Mouse (Mus musculus) NIH3T3 (cell line): ENCODE results near the gene Copa.

Experiments
- DNase-seq: peaks from one replicate; pipeline ENCODE4 v3.0.0-alpha.2; 2012; ENCODE audit warnings: low read depth

Gene Copa

DNA sequence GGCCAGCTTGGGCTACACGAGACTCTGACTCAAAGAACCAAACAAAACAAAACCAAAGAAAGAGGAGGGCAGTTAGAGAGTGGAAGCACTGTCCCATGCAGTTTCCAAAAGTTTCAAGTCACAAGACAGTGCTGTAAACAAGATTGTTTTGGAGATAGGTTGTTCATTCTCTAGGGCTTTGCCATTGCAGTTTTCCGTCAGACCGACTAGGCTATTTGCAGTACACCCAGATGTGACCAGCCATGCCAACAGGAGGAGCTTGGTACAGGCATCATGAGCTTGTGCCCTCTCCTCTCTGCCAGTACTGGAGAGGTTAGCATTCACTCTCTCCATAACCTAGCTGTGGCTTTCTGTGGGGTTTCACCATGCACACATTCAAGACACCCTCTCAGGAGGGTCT is 11.2 kb downstream of the Copa start:
- DNase-seq: no peak

DNA sequence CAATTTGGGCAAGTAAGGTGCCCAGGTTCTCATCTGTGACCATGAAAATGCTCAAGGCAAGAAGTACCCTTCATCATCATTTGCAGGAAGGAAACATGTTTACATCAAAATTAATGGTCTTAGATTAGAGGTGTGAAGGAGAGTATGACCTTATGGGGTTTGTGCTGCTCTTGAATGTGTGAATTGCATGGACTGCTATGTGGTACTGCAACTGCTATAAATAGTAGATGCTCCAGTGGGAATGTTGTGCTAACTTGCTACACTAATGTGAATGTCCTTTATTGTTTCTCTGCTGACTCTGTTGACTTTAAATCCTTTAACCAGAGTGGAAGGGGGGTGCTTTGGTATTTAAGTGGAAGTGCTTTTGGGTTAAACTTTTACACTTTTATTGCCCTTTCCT is 12.0 kb downstream of the Copa start:
- no peak for DNase-seq

DNA sequence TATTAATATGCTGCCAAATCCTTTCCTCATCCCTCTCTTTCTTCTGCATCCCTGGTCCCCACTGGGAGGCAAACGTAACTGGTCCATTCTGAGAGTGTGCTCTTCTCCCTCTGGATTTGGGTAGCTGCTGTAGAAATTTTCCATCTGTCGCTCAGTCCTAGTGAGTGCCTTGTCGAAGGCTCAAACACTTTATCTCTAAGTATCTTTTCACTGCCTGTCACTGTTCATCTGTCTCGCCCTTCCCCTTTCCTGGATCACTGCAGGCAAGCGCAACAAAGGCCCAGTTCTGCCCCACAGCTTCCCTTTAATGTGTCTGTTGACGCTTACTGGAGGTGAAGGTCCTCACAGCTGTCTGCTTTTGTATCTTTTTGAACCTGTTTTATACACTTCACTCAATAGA is 12.9 kb downstream of the Copa start:
- no peak for DNase-seq

DNA sequence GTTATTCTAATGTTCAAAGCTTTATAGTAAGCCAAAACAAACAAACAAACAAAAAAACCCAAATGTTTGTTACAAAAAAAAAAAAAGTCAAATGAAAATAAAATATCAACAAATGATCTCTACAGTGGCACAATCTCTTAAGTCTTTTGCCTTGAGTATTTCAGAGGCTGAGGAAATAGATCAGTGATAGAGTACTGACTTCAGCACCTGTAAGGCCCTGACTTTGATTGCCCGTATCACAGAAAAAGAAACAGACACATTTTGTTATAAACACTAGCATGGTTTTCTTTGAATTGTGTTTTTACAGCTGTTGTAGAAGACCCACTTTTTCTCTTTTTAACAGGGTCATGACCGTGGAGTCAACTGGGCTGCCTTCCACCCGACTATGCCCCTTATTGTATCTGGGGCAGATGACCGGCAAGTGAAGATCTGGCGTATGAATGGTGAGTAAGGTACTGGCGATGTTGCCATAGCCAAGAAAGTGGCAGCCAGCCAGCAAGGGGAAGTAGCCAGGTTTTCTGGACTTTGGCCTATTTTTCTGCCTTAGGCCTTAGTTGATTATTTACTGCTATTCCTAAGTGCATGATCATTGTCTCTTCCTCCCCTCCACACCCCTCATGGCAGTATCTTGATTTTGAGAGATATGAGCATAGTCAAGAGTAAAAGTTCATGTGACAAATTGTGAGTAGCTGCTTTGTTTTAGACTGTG is 17.1 kb downstream of the Copa start:
- DNase-seq: peak; percentile 58

DNA sequence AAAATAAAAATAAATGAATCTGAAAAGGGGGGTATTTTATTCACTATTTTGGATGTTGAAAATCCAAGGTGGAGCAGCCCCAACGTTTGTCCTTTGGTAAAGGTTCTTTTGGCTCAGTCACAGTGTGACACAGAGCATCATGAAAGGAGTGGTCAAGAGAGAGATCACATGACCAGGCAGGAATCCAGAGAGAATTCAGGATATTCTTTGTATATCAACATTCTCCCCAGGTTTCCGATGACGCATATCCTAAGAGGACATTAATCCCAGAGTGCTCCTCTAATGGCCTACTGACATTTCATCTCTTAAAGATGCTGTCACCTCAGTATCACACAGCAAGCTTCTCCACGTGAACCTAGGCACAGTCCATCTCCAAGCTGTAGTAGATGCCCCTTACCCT is 21.3 kb downstream of the Copa start:
- DNase-seq: no peak

DNA sequence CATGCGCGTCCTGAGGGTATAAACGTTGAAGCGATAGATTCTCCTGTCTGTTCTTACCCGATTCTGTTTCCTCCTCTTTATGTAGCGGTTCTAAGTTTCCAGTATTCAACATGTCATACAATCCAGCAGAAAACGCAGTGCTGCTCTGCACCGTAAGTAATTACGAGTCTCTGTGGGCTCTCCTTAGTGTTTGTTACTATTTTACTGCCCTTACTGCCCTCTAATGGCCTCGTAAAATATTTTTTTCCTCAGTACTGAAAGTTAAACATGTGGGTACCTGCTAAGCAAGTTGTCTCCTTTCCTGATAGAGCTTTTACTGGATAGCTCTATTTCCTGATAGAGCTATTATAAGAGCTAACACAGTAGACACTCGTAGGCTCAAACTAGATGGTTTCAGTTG is 22.8 kb downstream of the Copa start:
- DNase-seq: no peak

DNA sequence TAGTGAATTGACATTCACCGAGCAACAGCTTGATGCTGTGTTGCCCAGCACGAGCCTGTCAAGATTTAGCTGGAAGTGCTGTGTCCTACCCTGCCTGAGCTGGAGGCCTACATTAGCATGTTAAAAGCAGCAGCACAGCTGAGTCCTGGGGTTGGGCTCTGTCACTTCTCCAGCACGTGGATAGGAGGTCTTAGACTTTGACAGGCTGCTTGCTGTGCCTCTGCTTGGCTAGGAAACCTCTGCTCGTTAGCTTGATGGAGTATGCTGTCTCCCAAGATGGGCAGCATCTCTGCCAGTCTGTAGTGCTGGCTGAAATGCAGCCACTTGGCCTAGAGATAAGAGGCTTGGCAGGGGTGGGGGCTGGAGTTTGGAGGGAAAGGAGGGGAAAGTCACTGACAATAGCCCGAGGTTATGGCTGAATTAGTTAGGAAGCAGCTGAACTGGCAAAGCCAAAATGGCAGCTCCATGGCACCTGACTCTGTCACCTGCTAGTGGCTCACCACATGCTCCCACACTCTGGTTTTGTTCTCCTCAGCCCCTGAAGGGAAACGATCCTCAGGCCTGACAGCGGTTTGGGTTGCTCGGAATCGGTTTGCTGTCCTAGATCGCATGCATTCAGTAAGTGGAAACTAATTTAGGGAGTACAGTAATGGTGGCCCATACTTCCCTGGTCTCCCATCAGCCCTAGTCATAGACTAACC is 25.6 kb downstream of the Copa start:
- DNase-seq: no peak

DNA sequence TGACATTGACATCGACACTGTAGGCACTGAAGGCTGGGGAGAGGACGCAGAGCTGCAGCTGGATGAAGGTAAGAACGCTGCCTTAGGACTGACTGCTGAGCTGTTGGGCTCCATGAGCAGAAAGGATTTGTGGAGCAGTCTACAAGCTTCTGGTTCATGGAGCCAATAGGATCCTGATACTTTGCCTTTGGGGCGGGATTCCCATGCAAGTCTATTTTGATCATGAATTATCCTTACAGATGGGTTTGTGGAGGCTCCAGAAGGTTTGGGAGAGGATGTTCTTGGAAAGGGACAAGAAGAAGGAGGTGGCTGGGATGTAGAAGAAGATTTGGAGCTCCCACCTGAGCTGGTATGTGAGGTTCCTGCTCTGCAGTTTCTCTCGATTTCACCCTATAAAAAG is 34.6 kb downstream of the Copa start:
- no peak for DNase-seq

DNA sequence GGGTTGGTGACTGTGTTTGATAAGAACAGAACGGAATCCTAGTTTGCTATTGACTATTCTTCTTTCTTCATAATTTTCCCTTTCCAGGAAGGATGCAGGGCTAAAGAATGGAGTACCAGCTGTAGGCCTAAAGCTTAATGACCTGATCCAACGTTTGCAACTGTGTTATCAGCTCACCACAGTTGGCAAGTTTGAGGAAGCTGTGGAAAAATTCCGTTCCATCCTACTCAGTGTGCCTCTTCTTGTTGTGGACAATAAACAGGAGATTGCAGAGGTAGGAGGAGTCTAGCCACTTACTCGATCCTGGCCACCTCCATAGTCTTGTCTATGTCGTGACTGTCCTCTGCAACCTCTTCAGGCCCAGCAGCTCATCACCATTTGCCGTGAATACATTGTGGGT is 36.8 kb downstream of the Copa start:
- DNase-seq: no peak

DNA sequence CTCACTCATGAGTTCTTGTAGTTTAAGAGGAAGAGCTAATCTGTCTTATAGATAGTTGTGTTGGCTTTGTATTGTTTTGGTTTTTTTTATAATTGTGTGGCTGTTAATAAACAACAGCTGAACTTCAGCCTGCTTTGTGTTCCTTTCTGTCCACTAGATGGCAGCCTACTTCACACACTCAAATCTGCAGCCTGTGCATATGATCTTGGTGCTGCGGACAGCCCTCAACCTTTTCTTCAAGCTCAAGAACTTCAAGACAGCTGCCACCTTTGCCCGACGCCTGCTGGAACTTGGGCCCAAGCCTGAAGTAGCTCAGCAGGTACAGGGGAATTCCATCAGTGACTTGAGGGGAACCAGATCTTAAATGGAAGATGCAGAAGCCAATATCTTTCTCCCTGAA is 37.4 kb downstream of the Copa start:
- DNase-seq: peak; percentile 83

DNA sequence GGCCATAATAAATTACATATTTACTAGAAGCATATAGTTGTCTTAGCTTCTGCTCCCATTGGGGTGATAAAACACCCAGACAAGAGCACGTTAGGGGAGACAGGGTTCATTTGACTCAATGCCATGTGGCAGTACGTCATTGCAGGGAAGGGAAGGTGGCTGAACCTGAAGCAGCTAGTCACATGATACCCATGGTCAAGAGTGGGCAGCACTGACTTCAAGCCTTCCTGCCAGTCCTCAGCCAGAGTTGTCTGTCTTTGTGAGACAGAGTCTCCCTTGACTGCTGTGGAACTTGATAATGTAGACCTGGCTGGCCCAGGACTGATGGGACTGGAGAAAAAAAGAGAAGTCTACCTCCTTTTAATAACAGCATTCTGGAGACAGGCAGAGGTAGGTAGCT is 40.3 kb downstream of the Copa start:
- no peak for DNase-seq

DNA sequence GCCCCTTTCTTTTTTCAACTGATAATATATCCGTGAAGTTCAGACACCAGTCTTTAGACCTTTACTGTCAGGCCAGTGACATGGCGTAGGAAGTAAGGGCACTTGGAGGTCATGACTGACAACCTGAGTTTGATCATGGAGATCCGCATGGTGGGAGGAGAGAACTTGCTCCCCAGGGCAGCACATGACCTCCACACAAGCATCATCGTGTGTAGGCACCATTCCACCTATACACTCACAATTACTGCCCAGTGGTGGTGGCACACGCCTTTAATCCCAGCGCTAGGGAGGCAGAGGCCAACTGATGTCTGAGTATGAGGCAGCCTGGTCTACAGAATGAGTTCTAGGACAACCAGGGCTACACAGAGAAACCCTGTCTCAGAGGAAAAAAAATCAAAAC is 42.2 kb downstream of the Copa start:
- no peak for DNase-seq

DNA sequence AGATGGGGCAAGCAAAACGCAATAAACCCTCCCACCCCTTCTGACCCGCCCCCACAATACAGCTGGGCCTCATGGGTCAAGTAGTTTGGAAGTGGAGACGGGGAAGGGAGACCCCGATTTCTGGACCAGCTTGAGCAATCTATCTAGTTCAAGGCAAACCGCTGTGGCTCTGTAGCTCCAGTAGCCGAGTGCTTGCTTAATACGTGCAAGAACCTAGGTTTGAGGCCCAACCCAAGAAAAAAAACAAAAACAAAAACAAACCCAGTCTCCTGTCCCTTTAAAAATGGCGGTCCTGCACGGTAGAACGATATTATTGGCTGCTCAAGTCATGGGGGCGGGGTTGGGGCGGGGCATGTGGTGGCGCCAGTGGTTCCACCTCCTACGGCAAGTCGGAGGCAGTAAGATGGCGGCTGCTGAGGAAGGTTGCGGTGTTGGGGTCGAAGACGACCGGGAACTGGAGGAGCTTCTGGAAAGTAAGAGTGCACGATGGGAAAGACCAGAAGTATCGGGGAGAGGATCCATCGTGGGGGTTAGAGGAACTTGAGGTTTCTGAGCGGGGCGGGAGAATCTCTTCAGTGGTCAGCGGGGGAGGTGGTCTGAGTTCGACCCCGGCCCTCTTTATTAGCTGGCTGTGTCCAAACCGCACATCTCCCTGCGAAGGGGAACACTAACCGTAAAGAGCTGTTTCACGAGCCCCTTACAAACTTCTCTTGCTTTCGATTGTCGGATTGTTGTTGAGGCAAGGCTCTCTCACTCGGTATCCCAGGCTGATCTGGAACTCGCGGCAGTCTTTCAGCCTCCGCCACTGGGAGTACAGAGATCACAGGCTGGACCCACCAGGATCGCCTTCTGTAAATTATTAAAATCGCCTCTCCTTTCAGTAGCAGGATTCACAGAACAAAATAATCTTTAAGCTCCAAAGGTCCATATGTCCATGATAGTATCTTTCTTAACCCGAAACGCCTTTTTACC is 44.3 kb downstream of the Copa start, which contains the start of gene Pex19:
TSS of gene Pex19 (plus strand) at position 380 of the 972 bp plus-strand sequence.
- DNase-seq: peak; percentile 96

DNA sequence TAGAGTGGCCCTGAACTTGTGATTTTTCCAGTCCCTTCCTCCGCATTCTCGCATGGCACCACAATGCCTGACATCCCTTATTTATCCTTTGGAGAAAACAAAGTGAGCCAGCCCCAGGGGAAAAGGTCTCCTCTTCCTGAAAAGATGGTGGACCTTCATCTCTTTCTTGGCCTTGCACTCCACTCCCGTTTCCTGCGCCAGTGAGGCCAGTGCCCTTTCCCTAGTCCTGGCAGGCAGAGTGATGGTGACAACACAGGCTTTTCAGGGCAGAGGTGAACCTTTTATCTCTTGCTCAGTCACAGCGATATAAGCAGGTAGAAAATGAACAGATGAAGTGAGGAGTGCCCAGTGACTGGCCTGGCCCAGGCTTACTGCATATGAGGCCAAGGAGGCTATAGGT is 45.2 kb downstream of the Copa start:
- peak; percentile 28 for DNase-seq

DNA sequence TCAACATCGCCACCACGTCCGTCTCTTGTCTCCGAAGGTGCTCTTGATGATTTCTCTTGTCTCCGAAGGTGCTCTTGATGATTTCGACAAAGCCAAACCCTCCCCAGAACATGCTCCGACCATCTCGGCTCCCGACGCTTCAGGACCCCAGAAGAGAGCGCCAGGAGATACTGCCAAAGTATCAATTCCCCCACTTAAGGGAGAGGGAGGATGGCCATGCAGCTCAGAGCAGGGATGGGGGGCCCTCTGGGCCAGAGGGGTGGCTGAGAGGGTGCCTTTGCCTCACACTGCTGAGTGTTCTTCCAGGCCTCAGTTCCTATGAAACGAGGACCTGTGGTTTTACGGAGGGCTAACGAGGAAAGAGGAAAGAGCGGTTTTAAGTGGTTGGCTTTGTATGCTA is 46.2 kb downstream of the Copa start:
- DNase-seq: no peak

DNA sequence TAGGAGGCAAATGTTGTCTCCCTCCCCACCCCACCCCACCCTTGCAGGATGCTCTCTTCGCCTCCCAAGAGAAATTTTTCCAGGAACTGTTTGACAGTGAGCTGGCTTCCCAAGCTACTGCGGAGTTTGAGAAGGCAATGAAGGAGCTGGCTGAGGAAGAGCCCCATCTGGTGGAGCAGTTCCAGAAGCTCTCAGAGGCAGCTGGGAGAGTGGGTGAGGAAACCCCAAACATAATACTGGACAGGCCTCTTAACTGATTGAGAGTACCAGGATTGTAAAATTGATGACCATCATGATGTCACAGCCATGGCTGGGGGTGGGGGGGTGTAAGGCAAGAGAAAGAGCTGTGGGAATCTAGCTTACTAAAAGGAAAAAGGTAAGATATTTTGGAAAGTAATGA is 46.8 kb downstream of the Copa start:
- DNase-seq: peak; percentile 68

DNA sequence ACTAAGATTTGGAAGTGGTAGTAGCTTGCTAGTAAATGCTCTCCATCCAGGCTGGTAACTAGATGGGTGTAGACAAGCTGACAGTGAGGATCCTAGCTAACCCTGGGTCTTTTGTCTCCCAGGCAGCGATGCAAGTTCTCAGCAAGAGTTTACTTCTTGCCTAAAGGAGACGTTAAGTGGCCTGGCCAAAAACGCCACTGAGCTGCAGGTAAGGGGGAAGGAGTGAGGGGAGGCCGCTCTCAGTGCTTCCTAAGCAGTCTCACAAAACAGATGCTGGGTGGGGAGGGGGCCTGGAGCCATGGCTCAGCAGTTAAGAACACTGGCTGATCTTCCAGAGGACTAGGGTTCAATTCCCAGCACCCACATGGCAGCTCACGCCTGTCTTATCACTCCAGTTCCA is 47.5 kb downstream of the Copa start:
- DNase-seq: no peak

DNA sequence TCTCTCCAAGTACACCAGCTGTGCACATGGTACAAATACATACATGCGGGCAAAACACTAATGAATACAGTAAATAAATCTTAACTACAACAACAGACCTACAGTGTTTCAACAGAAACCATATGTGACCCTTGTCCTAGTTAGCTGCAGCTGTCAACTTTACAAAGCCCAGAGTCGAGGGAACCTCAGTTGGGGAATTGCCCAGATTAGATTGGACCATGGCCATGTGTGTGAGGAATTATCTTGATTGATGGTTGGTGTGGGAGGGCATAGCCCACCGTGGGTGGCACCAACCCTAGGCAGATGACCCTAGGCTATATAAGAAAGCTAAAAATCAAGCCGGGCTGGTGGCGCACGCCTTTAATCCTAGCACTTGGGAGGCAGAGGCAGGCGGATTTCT is 50.0 kb downstream of the Copa start:
- peak; percentile 71 for DNase-seq

DNA sequence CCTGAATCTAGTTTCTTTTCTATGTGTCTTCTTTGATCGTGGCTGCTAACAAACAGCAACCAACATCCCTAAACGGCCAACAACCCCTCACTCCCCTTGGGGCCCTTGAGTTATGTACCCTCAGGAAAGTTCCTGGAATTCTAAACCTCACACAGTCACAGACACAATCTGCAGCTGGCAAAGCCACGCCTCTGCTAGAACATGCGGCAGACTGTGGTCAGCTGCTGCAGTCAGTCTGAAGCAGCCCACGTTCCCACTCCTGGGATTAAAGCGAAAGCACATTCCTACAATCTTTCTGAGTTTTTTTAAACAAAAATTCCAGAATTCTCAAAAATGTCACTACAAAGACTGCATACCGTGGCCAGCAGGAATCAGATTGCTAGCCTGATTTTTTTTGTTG is 51.2 kb downstream of the Copa start:
- DNase-seq: no peak

DNA sequence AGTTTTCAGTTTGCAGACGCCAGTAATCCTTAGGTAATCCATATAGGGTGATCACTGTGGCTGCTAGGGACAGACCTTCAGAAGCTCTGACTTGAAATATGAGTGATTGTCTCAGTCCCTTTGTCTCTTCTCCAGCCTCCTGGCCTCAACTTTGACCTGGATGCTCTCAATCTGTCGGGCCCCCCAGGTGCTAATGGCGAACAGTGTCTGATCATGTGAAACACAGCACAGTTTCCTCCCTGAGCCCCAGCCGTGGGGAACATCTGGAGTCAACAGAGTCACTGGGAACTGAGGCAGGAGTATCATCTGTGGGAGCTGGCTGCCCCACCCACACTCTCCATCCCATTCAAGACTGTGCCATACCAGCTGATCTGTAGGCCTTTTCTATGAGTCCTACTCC is 51.7 kb downstream of the Copa start:
- no peak for DNase-seq

DNA sequence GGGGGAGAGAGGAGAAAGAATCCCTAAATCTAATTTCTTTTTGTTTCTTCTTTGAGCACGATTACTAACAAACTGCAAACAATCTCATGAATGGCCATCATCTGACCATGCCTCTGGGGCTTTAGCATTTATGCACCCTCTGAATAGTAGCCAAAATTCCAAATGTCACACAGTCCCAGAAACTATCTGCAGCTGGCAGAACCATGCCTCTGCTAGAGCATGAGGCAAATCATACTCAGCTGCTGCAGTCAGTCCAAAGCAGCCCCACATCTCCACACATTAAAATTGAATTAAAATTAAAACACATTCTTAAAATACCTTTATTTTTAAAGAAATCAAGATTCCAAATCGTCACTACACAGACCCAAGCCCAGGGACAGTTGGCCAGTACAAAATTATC is 57.8 kb downstream of the Copa start:
- DNase-seq: no peak

DNA sequence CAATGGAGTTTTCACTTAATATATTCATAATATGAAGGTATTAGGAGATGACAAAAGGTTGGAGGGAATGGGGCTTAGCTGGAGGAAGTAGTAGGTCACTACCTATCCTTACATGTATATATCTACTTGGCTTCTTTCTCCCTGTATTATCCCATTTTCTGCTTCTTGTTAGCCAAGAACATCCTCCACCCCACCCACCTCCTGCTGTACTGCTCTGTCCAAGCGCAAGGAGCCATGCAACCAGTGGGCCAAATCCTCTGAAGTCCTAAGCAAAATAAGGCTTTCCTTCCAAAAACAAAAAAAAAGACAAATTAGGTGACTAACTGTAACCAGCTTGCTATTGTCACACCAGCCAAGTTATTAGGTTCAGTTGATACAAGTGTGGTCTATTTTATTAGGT is 58.5 kb downstream of the Copa start:
- no peak for DNase-seq

DNA sequence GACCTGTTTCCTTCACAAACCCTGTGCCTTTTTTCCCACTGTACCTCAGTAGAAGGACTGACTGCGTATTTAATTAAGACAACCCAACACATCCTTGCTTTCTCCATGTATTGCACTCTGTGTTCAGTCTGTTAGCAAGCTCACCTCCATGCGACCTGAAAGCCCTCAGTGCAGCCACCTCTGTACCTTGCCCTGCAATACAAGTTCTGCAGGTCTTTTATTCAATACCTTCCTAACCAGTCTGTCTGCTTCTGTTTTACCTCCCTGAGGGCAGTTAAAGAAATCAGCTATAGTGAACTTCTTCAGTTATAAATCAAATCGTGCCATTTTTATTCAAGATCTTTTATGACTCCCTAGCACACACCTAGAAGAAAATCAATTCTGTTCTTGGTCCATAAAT is 59.2 kb downstream of the Copa start:
- no peak for DNase-seq
